Mouse (Mus musculus): Measurements from ENCODE around the gene Qpctl.

Qpctl gene

GRCm38 (mm10) chr7:19148875-19149541 is at the start of gene Qpctl:
Qpctl (minus strand) TSS chr7:19149291.
- DNase-seq (ENCODE audit: low read depth, low spot score) = peak; percentile 100

GRCm38 (mm10) chr7:19197985-19198384 is 48.9 kb upstream of the Qpctl start:
- peak; percentile 88 for DNase-seq (ENCODE audit: low read depth, low spot score)

GRCm38 (mm10) chr7:19196676-19197075 is 47.6 kb upstream of the Qpctl start:
- DNase-seq (ENCODE audit: low read depth, low spot score) = peak; percentile 86

GRCm38 (mm10) chr7:19194676-19195075 is 45.6 kb upstream of the Qpctl start:
- DNase-seq (ENCODE audit: low read depth, low spot score) = peak; percentile 79

GRCm38 (mm10) chr7:19184758-19185157 is 35.7 kb upstream of the Qpctl start:
- DNase-seq (ENCODE audit: low read depth, low spot score) = no peak

GRCm38 (mm10) chr7:19184250-19184649 is 35.2 kb upstream of the Qpctl start:
- no peak for DNase-seq (ENCODE audit: low read depth, low spot score)

GRCm38 (mm10) chr7:19180862-19181429 is 31.9 kb upstream of the Qpctl start:
- peak; percentile 84 for DNase-seq (ENCODE audit: low read depth, low spot score)

GRCm38 (mm10) chr7:19179936-19180335 is 30.8 kb upstream of the Qpctl start:
- peak; percentile 64 for DNase-seq (ENCODE audit: low read depth, low spot score)

GRCm38 (mm10) chr7:19179173-19179572 is 30.1 kb upstream of the Qpctl start:
- DNase-seq (ENCODE audit: low read depth, low spot score) = peak; percentile 89

GRCm38 (mm10) chr7:19178443-19179092 is 29.5 kb upstream of the Qpctl start:
- peak; percentile 89 for DNase-seq (ENCODE audit: low read depth, low spot score)

GRCm38 (mm10) chr7:19178035-19178434 is 28.9 kb upstream of the Qpctl start:
- no peak for DNase-seq (ENCODE audit: low read depth, low spot score)

- DNase-seq (ENCODE audit: low read depth, low spot score) = no peak
Observed at GRCm38 (mm10) chr7:19177216-19177615, 28.1 kb upstream of the Qpctl start.

GRCm38 (mm10) chr7:19176516-19176947 is 27.4 kb upstream of the Qpctl start:
- DNase-seq (ENCODE audit: low read depth, low spot score) = no peak

GRCm38 (mm10) chr7:19175708-19176515 is 26.8 kb upstream of the Qpctl start, which contains the start of gene Eml2:
Eml2 (plus strand) TSS chr7:19176421.
- DNase-seq (ENCODE audit: low read depth, low spot score) = peak; percentile 89

GRCm38 (mm10) chr7:19172874-19173273 is 23.8 kb upstream of the Qpctl start:
- DNase-seq (ENCODE audit: low read depth, low spot score) = peak; percentile 90

GRCm38 (mm10) chr7:19171831-19172230 is 22.7 kb upstream of the Qpctl start:
- DNase-seq (ENCODE audit: low read depth, low spot score) = no peak

GRCm38 (mm10) chr7:19170142-19170541 is 21.1 kb upstream of the Qpctl start:
- DNase-seq (ENCODE audit: low read depth, low spot score) = no peak

- no peak for DNase-seq (ENCODE audit: low read depth, low spot score)
Observed at GRCm38 (mm10) chr7:19169506-19169905, 20.4 kb upstream of the Qpctl start.

- DNase-seq (ENCODE audit: low read depth, low spot score) = no peak
Observed at GRCm38 (mm10) chr7:19166990-19167389, 17.9 kb upstream of the Qpctl start.

- no peak for DNase-seq (ENCODE audit: low read depth, low spot score)
Observed at GRCm38 (mm10) chr7:19165656-19166423, 16.7 kb upstream of the Qpctl start, which contains the start of gene Gipr. Gipr (minus strand) TSS chr7:19166127.

- DNase-seq (ENCODE audit: low read depth, low spot score) = peak; percentile 87
Observed at GRCm38 (mm10) chr7:19164978-19165377, 15.9 kb upstream of the Qpctl start.
